Mouse (Mus musculus) heart, embryonic 16.5 days (tissue): ENCODE measurements around the gene Zc3h4. TPM values are rescaled to one million over a fixed set of nuclear protein-coding genes. Genes with fewer than 3 reads are reported as not detected.
"Not testable (repeated sequence)": the region's sequence is repeated elsewhere in the genome, so short reads cannot be mapped to it uniquely, and the experiment has no call there.

ENCODE experiments used
- ATAC-seq: fragments of 200-750 bp; cut with Nextera tagmentation; replicated peaks from 2 replicates; pipeline ENCODE4 v1.8.0; 2017; ENCODE audit warnings: moderate number of reproducible peaks; ENCODE audit not compliant: insufficient read depth, low FRiP score; ENCODE audit errors: extremely low read depth
- H3K27ac ChIP-seq: fragments of 300-500 bp; sonication (generic); 2 replicates; pipeline ENCODE4 v1.5.1; 2014; ENCODE audit warnings: mild to moderate bottlenecking, low read length, control low read depth, moderate library complexity
- H3K27me3 ChIP-seq: fragments of 300-500 bp; sonication (generic); 2 replicates; pipeline ENCODE4 v1.6.1; 2014; ENCODE audit warnings: low read length, mixed read lengths; ENCODE audit not compliant: control insufficient read depth, insufficient read depth
- H3K36me3 ChIP-seq: fragments of 300-500 bp; sonication (generic); 2 replicates; pipeline ENCODE4 v1.6.1; 2014; ENCODE audit not compliant: control insufficient read depth, insufficient read depth
- H3K4me1 ChIP-seq: fragments of 300-500 bp; sonication (generic); 2 replicates; pipeline ENCODE4 v1.6.1; 2014; ENCODE audit warnings: low read length, mixed read lengths; ENCODE audit not compliant: control insufficient read depth, insufficient read depth
- H3K4me2 ChIP-seq: fragments of 300-500 bp; sonication (generic); 2 replicates; pipeline ENCODE4 v1.6.1; 2014; ENCODE audit warnings: low read depth, mild to moderate bottlenecking, control low read depth, low read length
- H3K4me3 ChIP-seq: fragments of 300-500 bp; sonication (generic); 2 replicates; pipeline ENCODE4 v1.5.1; 2014; ENCODE audit warnings: mild to moderate bottlenecking, control low read depth, low read length
- H3K9ac ChIP-seq: fragments of 300-500 bp; sonication (generic); 2 replicates; pipeline ENCODE4 v1.6.1; 2014; ENCODE audit warnings: low read length, control low read depth
- H3K9me3 ChIP-seq: fragments of 300-500 bp; sonication (generic); replicated peaks from 2 replicates; pipeline ENCODE4 v1.6.1; 2016; ENCODE audit warnings: low read length; ENCODE audit not compliant: control insufficient read depth
- WGBS: fragments of 180-500 bp; shearing (Covaris S2); extraction: QIAGEN DNeasy Blood & Tissue Kit; methylation state at CpG from one replicate; pipeline ENCODE4 v1.1.7; 2014; 5-methylcytosine and 5-hydroxymethylcytosine counted together
- polyA plus RNA-seq: library from polyadenylated mRNA; unstranded; fragments of >200 nt; fragmentation: Nextera tagmentation; extraction: Ambion mirVana; gene quantifications from 2 replicates; pipeline ENCODE4 v1.2.1, GENCODE M21; 2015

The Zc3h4 gene
- polyA plus RNA-seq, 1 experiment from 2014 or later, result 9.0 TPM

DNA sequence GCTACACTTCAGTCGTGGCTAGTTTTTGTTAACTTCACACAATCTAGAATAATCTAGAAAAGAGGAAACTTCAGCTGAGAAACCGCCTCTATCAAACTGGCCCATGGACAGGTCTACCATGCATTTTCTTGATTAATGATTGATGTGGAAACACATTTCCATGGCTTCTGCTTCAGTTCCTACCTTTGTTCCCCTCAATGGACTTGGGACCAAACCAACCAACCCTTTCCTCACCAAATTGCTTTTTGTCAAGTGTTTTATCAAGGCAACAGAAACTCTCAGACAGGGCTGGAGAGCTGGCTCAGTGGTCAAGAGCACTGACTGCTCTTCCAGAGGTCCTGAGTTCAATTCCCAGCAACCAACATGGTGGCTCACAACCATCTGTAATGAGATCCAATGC, 30.1 kb upstream of the Zc3h4 start:
- H3K9ac ChIP-seq, result no peak overlapping the region
- no peak for ATAC-seq
- no peaks in the 10 kb centered on the region for H3K9me3 ChIP-seq
- no peak overlapping the region for H3K4me2 ChIP-seq
- H3K27me3 ChIP-seq, result no peaks in the 10 kb centered on the region
- peaks cover 28% of the 10 kb centered on the region for H3K36me3 ChIP-seq
- H3K4me1 ChIP-seq, result no peaks in the 10 kb centered on the region
- 82% methylated on average over 2 of the region's 2 CpGs for WGBS
- no peak overlapping the region for H3K4me3 ChIP-seq
- no peak overlapping the region for H3K27ac ChIP-seq

DNA sequence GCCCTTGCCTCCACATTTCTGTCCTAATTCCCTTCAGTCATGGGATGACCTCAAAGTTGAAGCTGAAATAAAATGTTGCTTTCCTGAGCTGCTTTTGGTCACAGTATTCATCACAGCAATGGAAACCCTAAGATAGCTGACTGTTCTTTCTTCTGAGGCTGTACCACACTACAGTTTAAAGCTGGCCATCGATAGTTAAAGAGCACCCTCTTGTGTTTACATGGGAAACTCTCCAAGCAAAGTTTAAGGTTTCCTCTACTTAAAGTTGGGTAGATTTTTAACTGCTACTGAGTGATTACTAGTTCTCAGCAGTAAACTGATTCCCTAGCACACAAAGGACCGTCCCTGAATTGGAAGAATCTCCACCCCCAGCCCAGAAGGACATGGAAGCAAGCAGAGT, 27.0 kb upstream of the Zc3h4 start:
- Histone ChIP-seq H3K27ac (no peak overlapping the region), H3K9ac (no peak overlapping the region), H3K9me3 (no peaks in the 10 kb centered on the region), H3K36me3 (peaks cover 35% of the 10 kb centered on the region), H3K27me3 (no peaks in the 10 kb centered on the region), H3K4me2 (no peak overlapping the region), H3K4me1 (no peaks in the 10 kb centered on the region), H3K4me3 (no peak overlapping the region)
- WGBS, result 48% methylated on average over 2 of the region's 2 CpGs
- no peak; the same call in 1 of the 2 replicates for ATAC-seq

GRCm38 (mm10) chr7:16374989-16375388, 25.7 kb upstream of the Zc3h4 start:
- Histone ChIP-seq H3K4me1 (no peaks in the 10 kb centered on the region), H3K36me3 (peaks cover 25% of the 10 kb centered on the region), H3K9ac (no peak overlapping the region), H3K4me2 (no peak overlapping the region), H3K27ac (no peak overlapping the region), H3K27me3 (no peaks in the 10 kb centered on the region), H3K9me3 (no peaks in the 10 kb centered on the region), H3K4me3 (no peak overlapping the region)
- ATAC-seq, result no peak
- WGBS, result 50% methylated on average over 5 of the region's 5 CpGs

DNA sequence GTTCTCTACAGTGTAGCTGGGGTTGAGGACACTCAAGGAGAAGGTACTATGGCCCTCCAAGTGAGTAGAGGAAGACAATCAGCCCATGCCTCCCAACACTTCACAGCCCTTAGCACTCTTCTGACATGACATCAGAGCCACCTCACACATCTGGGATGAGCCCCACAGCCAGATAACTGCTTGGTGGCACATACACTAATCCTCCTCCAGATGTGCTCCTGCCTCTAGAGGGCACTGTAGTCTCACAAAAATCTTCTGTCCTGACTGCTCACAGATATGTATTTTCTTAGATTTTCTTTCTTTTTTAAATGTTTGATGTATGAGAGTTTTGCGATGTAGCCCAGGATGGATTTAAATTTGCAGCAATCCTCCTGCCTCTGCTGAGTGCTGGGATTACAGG, 24.2 kb upstream of the Zc3h4 start:
- no peak for ATAC-seq

DNA sequence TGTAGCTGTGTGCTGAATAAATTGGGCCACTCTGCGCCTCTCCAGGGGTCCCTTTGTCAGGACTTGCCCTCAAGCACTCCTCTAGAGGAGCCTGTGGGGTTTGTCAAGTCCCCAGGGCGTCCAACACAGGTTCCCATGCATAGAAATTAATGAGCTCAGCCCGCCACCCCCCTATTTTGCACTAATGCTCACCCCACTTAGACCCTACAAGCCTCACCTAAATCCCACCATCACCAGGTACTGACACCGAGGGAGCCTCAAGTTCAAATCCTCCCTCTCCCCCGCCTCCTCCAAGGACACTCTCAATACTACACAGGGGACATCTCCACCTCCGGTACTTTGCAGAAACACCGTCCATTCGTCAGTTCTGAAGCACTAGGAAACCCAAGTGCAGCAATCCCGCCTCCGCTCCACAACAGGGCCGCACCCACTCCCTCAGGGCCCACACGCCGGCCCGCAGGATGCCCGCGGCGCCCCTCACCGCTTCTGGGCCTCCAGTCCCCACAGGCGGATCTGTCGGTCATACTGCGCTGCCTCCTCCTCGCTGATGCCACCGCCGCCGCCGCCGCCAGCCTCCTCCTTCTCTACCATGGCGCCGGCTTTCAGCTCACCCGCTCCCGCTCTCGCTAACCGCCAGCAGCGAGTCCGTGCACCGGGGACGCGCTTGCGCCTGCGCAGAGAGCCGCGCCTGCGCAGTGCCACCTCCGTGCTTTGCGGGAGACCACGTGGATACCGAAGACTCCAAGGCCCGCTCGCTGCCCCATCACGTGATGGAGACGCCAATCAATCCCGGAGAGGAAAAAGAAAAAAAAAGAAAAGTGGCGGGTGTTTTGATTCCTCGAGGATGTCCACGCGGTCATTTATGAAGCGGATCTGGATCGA, 13.3 kb upstream of the Zc3h4 start, which contains the start of gene Sae1:
Gene Sae1, minus strand, starts transcription at position 647 of the 882 bp plus-strand sequence.
- H3K9me3 ChIP-seq, result no peaks in the 10 kb centered on the region
- H3K4me1 ChIP-seq, result peaks cover 20% of the 10 kb centered on the region
- H3K9ac ChIP-seq, result peak within 1 kb of the TSS; percentile 93
- no peaks in the 10 kb centered on the region for H3K36me3 ChIP-seq
- under 1% methylated on average over 58 of the region's 58 CpGs for WGBS
- ATAC-seq, result peak; percentile 95
- H3K4me2 ChIP-seq, result peak within 1 kb of the TSS; percentile 84
- H3K4me3 ChIP-seq, result peak within 1 kb of the TSS; percentile 76
- H3K27me3 ChIP-seq, result no peaks in the 10 kb centered on the region
- peak within 1 kb of the TSS; percentile 78 for H3K27ac ChIP-seq

More for the DNA sequence above, 24.2 kb upstream of the Zc3h4 start:
- no peaks in the 10 kb centered on the region for H3K9me3 ChIP-seq
- H3K4me2 ChIP-seq, result no peak overlapping the region
- no peak overlapping the region for H3K9ac ChIP-seq
- no peaks in the 10 kb centered on the region for H3K27me3 ChIP-seq
- WGBS, result 88% methylated on average over 1 of the region's 1 CpGs
- H3K36me3 ChIP-seq, result peaks cover 25% of the 10 kb centered on the region
- no peaks in the 10 kb centered on the region for H3K4me1 ChIP-seq
- H3K4me3 ChIP-seq, result no peak overlapping the region
- H3K27ac ChIP-seq, result no peak overlapping the region

- not testable (repeated sequence) for H3K4me3 ChIP-seq, H3K27me3 ChIP-seq, H3K9ac ChIP-seq, H3K9me3 ChIP-seq, ATAC-seq, H3K36me3 ChIP-seq, H3K27ac ChIP-seq, H3K4me2 ChIP-seq
- peaks cover 18% of the 10 kb centered on the region for H3K4me1 ChIP-seq
- 78% methylated on average over 2 of the region's 2 CpGs for WGBS
These were observed 10.8 kb upstream of the Zc3h4 start for GRCm38 (mm10) chr7:16389942-16390341.

- Histone ChIP-seq H3K4me1 (peaks cover 4% of the 10 kb centered on the region; the same call in 1 of the 2 replicates), H3K27me3 (no peaks in the 10 kb centered on the region), H3K9me3 (no peaks in the 10 kb centered on the region), H3K4me2 (no peak overlapping the region), H3K27ac (no peak overlapping the region), H3K36me3 (no peaks in the 10 kb centered on the region), H3K9ac (no peak overlapping the region), H3K4me3 (no peak overlapping the region)
- 38% methylated on average over 4 of the region's 4 CpGs for WGBS
- ATAC-seq, result no peak
These were observed 7.8 kb upstream of the Zc3h4 start for GRCm38 (mm10) chr7:16392923-16393322.

- Histone ChIP-seq H3K9me3 (no peaks in the 10 kb centered on the region), H3K27ac (no peak overlapping the region), H3K27me3 (no peaks in the 10 kb centered on the region), H3K4me3 (no peak overlapping the region), H3K36me3 (no peaks in the 10 kb centered on the region), H3K4me2 (no peak overlapping the region), H3K4me1 (peaks cover 6% of the 10 kb centered on the region), H3K9ac (no peak overlapping the region)
- no peak for ATAC-seq
- WGBS, result 2% methylated on average over 2 of the region's 2 CpGs
These were observed 4.8 kb upstream of the Zc3h4 start for GRCm38 (mm10) chr7:16395944-16396343.

DNA sequence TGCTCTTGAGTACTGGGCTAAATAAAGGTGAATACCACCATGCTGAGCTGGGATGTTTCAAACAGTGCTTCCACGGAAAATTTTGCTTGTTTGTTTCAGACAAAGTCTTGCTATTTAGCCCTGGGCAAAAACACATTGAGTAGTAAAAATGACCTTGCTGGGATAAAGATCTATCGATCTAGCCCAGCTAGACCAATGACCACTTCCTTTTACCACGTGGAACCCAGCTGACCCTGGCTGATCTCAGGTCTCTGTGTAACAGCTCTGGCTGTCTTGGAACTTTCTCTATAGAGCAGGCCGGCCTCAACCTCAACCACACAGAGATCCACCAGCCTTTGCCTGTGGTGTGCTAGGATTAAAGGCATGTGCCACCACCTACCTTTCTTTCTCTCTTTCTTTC, 3.2 kb upstream of the Zc3h4 start:
- Histone ChIP-seq H3K36me3 (no peaks in the 10 kb centered on the region), H3K27me3 (no peaks in the 10 kb centered on the region), H3K9me3 (no peaks in the 10 kb centered on the region), H3K4me1 (peaks cover 6% of the 10 kb centered on the region), H3K27ac (no peak overlapping the region), H3K4me2 (no peak overlapping the region), H3K9ac (no peak overlapping the region), H3K4me3 (no peak overlapping the region)
- WGBS, result 68% methylated on average over 4 of the region's 4 CpGs
- ATAC-seq, result no peak
